Mouse (Mus musculus): Measurements from ENCODE around the gene Tmprss9.

Tmprss9 gene

DNA sequence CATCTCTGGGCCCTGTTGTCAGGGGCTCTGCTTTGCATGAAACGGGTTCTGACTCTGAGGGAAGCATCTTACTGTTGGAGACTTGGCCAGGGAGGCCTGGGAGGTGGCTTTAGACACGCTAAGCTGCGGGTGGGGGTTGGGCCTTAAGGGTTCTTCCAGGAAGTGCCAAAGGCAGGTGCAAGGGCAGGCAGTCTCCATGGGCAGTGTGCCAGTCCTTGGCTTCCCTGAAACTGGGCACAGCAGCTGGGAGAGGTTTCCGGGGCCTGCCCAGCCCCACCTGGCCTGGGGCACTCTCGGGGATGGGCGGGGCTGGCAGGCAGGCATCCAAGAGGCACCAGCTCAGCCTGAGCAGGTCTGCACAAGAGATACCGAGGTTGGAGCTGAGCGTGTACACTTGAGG, 66.0 kb downstream of the Tmprss9 start:
- DNase-seq (ENCODE audit: low spot score), result no peak

DNA sequence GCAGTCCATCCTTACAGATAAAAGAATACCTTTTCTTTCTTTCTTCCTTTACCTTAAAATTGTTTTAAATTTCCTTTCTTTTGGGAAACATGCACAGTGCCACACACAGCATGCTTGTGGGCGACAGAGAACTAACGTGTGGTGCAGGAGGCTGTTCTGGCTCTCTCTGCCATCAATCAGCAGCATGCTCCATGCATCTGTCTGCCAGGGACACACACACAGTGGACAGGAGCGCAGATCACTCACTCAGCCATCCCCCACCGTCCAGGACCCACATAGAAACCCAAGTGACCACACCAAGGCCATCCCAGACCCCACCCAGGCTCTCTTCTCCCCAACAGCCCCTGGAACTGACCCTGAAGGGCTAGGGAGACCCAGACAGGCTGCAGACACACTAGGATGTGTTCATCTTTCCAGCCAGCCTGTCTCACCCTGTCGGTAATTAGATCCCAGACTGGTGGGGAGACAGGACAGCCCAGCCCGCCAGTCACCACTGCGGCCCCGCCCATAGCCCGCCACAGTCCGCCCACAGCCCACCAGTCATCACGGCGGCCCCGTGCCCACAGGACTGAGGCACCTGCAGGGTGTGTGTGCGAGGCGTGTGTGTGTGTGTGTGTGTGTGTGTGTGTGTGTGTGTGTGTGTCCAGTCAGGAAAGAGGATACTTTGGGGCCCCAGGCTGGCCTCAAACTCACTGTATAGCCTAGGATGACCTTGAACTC, 67.3 kb downstream of the Tmprss9 start:
- no peak for DNase-seq (ENCODE audit: low spot score)

DNA sequence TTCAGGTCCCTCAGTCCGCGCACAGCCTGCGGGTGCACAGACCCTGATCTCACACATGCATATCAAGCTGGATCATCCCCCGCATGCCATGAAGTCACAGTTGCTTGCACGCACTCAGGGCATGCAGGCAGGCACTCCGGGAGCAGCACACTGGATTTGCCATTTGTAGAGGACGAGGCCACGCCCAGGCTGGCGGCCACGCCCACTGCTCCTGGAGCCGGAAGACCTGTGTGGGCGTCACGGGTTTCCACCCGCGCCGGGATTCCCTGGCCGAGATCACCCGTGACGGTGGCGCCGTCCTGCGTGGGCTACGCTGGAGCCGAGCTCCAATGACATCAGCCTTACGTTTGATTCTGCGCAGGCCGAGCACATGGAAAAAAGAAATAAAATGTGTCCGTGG, 68.0 kb downstream of the Tmprss9 start:
- DNase-seq (ENCODE audit: low spot score), result peak; percentile 79

DNA sequence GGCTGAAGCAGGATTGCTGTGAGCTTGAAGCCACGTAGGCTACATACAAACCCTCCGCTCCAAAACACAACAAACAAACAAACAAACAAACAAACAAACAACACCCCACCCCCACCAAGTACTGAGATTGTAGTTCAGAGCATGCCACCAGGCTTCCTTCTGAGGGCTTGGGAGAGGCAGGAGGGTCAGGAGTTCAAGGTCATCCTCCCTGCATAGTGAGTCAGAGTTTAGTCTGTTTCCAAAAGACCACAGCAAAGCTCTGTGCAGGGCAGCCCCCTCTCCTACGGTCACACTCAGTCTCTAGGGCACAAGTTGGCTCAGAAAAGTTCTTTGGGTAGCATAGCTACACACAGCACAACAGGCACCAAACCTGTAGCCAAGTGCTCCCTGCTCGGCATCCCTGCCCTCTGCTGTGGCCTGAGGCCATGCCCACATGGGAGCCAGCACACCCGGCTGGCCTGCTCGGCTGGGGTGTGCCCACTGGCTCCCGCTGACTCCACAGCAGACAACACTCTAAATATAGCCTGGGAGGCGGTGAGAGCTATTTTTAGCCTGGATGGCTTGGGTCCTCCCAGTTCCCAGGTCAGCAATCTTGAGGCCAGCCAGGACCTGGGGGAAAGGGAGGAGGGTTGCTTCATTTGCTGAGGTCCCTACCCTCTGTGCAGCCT, 68.8 kb downstream of the Tmprss9 start:
- no peak for DNase-seq (ENCODE audit: low spot score)

DNA sequence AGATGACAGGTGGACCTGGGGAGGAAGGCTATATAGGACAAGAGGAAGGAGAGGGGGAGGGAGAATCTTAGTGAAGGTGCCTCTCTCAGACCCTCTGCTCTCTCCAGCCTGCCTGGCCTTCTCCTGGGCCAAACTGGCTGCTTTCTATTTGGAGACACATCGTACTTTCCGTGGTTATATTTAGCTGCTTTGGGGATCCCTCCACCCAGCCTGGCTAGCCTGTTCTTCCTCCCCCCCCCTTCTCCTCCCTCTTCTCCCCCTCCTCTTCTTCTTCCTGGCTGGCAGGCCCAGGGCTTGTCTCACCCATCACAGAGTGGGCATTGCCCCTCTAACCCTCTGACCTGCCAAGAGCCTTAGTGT, 69.3 kb downstream of the Tmprss9 start:
- DNase-seq (ENCODE audit: low spot score), result no peak

DNA sequence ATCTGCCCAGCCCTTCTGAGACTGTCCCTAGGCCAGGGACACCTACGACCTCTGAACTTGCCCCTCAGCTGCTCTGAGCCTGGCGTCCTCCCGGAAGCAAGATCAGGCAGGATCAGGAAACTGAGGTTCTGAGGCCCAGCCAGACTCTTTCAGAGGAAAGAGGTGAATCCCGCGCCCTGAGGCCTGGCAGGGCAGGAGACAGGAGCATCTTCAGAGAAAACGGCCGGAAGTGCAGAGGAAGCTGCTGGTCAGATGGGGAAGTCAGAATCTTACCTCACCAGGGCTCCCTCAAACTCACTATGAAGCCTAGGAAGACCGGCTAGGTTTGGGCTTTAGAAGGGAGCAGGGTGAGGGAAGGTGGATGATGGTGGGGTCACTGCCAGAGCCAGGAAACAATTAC, 71.3 kb downstream of the Tmprss9 start:
- no peak for DNase-seq (ENCODE audit: low spot score)

DNA sequence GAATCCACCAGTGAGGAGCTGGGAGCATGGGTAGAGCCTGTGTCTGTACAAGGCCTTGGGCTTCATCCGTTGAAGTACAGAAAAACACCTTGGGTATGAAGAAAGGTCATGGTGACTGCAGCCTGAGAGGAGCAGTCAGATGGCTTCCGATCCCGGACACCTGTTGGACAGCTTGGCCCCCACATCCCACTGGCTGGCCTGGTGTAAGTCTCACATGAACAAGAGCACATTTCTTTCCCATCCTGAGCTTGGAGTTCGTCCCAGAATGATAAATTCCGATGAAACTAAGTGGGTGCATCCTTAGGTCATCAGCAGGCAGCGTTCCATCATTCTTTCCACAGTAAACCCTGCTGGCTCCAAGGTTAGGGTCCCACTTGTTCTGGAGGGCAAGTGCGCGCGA, 72.1 kb downstream of the Tmprss9 start:
- no peak for DNase-seq (ENCODE audit: low spot score)

DNA sequence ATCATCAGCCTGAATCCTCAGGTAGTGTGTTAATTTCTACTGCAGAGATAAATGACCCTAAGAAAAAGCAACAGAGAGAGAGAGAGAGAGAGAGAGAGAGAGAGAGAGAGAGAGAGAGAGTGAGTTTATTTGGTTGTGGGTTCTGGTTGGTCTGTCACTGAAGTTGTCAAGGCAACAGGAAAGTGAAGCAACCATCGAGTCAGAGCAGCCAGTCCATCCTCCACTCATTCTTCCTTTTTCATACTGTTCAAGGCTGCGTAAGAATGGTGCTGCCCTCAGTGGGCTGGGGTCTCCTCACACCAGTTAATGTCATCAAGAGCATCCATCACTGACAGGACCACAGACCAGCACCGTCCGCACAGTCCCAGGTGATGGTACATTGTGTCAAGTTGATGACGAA, 72.6 kb downstream of the Tmprss9 start:
- DNase-seq (ENCODE audit: low spot score), result no peak

DNA sequence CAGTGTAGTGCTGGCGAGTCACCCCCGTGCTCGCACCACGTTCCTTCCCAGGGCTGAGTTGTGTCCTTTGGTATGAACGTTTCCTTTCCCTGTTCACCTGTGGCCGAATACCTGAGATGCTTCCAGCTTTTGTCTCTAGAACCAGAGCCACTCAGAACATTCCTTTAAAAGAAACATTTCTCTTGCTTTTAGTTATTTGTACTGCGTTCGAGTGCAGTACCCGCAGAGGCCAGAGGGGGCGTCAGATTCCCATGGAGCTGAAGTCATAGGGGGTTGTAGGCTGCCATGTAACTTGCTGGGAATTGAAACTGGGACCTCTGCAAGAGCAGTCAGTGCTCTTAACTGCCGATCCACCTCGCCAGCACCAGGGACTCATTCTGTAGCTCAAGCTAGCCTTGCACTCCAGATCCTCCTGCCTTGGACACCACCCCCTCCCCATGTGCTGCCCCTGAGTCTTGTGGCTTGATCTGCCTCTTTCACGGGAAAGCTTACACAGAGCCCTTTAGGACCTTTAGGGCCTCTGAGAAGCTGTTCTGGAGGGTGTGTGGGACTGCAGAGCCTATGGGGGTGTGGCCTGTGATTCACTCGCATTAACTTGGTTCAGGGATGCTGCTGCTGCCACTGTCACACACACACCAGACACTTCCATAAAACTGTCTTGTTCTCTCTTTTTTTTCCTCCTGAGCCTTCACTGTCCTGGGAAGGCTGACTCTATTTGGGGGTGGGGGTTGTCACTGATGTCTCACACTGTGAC, 75.2 kb downstream of the Tmprss9 start:
- no peak for DNase-seq (ENCODE audit: low spot score)

DNA sequence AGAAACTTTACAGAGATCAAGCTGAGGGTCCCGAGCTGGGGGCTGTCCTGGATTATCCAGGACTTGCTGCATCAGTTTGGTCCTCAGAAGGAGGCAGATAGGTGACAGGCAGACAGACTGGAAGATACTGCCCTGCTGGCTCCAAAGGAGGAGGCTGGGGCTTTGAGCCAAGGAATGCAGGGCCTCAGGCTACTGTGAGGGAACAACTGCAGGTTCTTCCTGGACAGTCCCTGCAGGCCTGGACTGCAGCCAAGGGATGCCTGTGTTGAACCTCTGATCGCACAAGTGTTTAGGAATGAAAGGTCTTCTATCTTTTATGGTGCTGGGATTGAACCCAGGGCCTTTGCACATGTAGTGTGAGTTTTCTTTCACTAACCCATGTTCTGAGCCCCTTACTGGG, 76.2 kb downstream of the Tmprss9 start:
- DNase-seq (ENCODE audit: low spot score), result no peak

DNA sequence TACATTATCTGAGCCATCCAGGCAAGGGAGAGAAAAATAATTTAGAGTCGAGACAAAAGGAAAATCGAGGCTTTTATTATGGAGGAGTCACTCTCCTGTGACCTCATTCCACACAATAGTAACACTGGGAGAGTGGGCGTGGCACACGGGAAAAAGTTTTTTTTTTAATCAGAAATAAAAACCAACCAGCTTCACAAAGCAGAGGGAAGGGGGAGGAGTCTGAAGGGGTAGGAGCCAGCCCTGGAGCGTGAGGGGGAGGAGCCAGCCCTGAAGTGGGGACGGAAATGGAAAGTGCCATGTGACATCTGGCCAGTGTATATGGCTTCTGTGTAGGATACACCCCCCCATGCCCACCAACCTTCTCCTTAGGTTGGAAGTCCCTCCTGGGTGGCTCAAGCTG, 76.9 kb downstream of the Tmprss9 start:
- no peak for DNase-seq (ENCODE audit: low spot score)

DNA sequence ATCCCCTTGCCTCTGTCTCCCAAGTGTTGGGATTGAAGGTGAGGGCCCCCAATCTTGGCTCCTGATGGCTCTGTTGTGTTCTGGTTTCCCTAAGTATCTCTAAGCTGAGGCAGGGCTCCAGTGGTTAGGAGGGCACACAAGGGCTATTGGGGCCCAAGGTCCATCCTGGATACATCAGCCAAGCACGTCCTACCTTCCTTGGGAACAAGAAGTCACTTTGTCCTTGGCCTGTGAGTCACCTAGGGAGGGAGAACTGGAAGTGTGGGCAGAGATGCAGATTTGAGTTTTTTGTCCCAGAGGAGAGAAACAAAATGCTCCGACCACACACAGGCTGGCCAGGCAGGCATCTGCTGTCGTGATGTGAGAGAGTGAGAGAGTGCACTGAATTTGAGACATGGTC, 77.4 kb downstream of the Tmprss9 start:
- no peak for DNase-seq (ENCODE audit: low spot score)

All from layer of hippocampus, adult 11-12 months (tissue).